Mouse (Mus musculus): ENCODE results near the gene Ccdc9. TPM values are rescaled to one million over a fixed set of nuclear protein-coding genes. Genes with fewer than 3 reads are reported as not detected.

Gene Ccdc9
- total and polyA plus RNA-seq, 3 experiments, result 32.0 to 81.0 (median 47.6) TPM

DNA sequence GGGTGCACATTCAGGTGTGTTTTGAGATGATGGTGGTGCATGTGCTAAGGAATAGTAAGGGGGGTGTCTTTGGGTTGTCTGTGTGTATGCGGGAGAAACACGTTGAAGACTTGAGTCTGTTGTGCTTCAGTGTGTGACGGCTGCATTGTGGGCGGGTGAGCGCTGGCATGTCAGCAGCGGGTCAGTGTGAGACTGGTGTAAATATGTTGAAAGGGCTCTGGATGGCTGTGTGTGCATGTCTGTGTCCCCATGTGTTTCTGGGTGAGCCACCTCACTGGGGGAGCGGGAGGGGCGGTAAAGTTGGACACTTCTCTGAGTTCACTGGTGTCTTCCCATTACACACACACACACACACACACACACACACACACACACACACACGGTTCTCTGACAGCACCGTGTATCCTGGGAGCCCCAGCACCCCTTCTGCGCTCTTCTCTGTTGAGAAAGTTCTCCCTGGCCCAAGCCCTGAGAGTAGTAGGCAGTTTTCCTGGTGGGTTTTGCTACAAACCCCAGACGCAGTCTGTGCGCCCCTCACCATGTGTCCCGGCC lies 24.9 kb upstream of the Ccdc9 start (continued):
- TF ChIP-seq TBP (conservative IDR thresholded peaks at IDR 0.05; ENCODE audit: low read depth, low read length), result no peak
- no peak for TF ChIP-seq KAT2A (IDR thresholded peaks at IDR 0.05; ENCODE audit: insufficient replicate concordance, low read length)
- TF ChIP-seq NELFE (IDR thresholded peaks at IDR 0.05; ENCODE audit: low read depth, low read length), result no peak

DNA sequence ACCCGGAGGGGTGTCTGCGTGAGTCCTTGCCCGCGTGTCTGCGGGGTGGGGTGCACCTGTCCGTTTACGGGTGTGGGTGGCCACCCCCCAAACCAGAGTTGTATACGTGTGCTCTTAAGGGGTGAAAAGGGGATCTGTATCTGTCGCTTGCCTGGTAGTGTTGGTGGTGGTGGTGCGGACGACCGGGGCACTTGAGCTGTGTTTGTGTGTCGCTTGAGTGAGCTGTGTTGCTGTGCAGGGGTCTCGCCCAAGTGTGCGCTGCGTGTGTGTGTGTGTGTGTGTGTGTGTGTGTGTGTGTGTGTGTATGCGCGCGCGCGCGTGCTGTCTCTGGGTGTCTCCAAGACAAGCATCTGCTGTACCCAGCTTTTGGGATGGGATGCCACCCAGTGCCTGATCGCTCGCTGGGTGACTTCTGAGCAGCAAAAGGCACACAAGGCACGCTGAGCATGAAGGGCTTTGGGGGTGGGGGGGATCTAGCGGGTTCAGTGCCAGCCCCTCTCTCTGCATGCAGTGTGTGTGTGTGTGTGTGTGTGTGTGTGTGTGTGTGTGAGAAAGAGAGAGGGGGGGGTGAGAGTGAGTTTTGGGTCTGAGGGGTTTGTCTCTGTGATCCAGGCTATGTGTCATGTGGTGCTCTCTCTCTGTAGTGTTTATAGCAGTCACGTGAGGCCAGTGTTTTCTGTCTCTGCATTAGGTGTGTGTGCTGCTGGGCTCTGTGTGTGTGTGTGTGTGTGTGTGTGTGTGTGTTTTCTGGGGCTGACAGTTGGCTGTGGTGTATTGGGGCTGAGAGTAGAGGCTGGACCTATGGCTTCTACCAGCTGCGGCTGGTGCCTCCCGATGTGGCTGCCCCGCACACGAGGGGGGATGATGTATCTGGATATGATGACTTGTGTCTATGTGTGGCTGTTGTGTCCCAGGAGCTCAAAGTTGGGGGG lies 24.2 kb upstream of the Ccdc9 start:
- Histone ChIP-seq H3K36me3 (replicated peaks in 1 of 2; ENCODE audit: control insufficient read depth in 1 of 2, insufficient read depth in 1 of 2, low read length in 1 of 2) (peaks cover 12 to 20% of the 10 kb centered on the region in 2 experiments), H3K79me2 (replicated peaks; ENCODE audit: control insufficient read depth, extremely low read depth, insufficient read depth, poor library complexity, severe bottlenecking) (peaks cover 37% of the 10 kb centered on the region), H3K4me1 (ENCODE audit: control insufficient read depth in 1 of 2, insufficient read depth in 2 of 2) (peaks cover 10 to 46% of the 10 kb centered on the region in 2 experiments), H3K9ac (ENCODE audit: insufficient read depth, low read depth) (peak overlapping the region; percentile 100), H3K4me3 (replicated peaks in 1 of 3; ENCODE audit: low read depth in 2 of 3, low read length in 2 of 3, poor library complexity in 1 of 3) (peak overlapping the region; percentile 98 to 100 (median 99)), H3K9me3 (replicated peaks; ENCODE audit: low read length) (no peaks in the 10 kb centered on the region), H3K4me2 (ENCODE audit: insufficient read depth, low read depth, poor library complexity, severe bottlenecking) (peak overlapping the region; percentile 65), H3K27ac (ENCODE audit: insufficient read depth, low read depth) (peak overlapping the region; percentile 96), H3K27me3 (replicated peaks) (no peaks in the 10 kb centered on the region)
- peak; percentile 54 for DNase-seq (ENCODE audit: extremely low read depth)
- in situ Hi-C loops (cut with MboI; ENCODE audit: low pct_ligation_motif_present, low pct_unique_long_range_greater_than_20kb, low sequenced_read_pairs) (no loop called here), dilution Hi-C loops (cut with MboI; ENCODE audit: extremely low pct_ligation_motif_present, extremely low pct_unique_long_range_greater_than_20kb, low sequenced_read_pairs) (no loop called here)
- TF ChIP-seq CHD2 (IDR thresholded peaks at IDR 0.05; ENCODE audit: low read length), result no peak
- 0 out of 2 replicates have a peak, but pooled peaks have one; percentile 10 for TF ChIP-seq MEF2A (IDR thresholded peaks at IDR 0.05; ENCODE audit: borderline replicate concordance, low read depth, low read length)
- no peak for TF ChIP-seq MAFK (IDR thresholded peaks at IDR 0.05; ENCODE audit: insufficient replicate concordance, low read length)
- no peak for TF ChIP-seq PAX5 (IDR thresholded peaks at IDR 0.05; ENCODE audit: low read length)
- 0 out of 2 replicates have a peak, but pooled peaks have one; percentile 31 for TF ChIP-seq ZMIZ1 (IDR thresholded peaks at IDR 0.05; ENCODE audit: low read depth, low read length)
- TF ChIP-seq RCOR1 (conservative IDR thresholded peaks at IDR 0.05; ENCODE audit: low read depth, low read length), result no peak
- TF ChIP-seq E2F4 (IDR thresholded peaks at IDR 0.05; ENCODE audit: insufficient replicate concordance, low read depth, low read length), result no peak
- peak; percentile 88 for TF ChIP-seq MAX (IDR thresholded peaks at IDR 0.05; ENCODE audit: low read length)
- peak; percentile 89; the same call in 1 of the 2 replicates for TF ChIP-seq SIN3A (IDR thresholded peaks at IDR 0.05; ENCODE audit: low read length)
- TF ChIP-seq KAT2A (IDR thresholded peaks at IDR 0.05; ENCODE audit: insufficient replicate concordance, low read length), result no peak
- peak; percentile 91 for TF ChIP-seq MXI1 (IDR thresholded peaks at IDR 0.05; ENCODE audit: low read depth, low read length)
- TF ChIP-seq SMC3 (IDR thresholded peaks at IDR 0.05; ENCODE audit: low read depth, low read length), result no peak
- TF ChIP-seq ZC3H11A (IDR thresholded peaks at IDR 0.05; ENCODE audit: low read depth, low read length), result no peak
- peak; percentile 80 for TF ChIP-seq MAZ (IDR thresholded peaks at IDR 0.05; ENCODE audit: low read depth, low read length)
- TF ChIP-seq TBP (conservative IDR thresholded peaks at IDR 0.05; ENCODE audit: low read depth, low read length), result no peak
- TF ChIP-seq NELFE (IDR thresholded peaks at IDR 0.05; ENCODE audit: low read depth, low read length), result no peak
- TF ChIP-seq GABPA (IDR thresholded peaks at IDR 0.05; ENCODE audit: insufficient replicate concordance, low read depth, low read length), result no peak
- TF ChIP-seq ETS1 (conservative IDR thresholded peaks at IDR 0.05; ENCODE audit: low read depth, low read length), result peak; percentile 36; the same call in 1 of the 2 replicates
- TF ChIP-seq HCFC1 (IDR thresholded peaks at IDR 0.05; ENCODE audit: low read depth, low read length), result no peak
- TF ChIP-seq BHLHE40 (IDR thresholded peaks at IDR 0.05; ENCODE audit: low read depth, low read length), result peak; percentile 94
- peak; percentile 21; the same call in 1 of the 2 replicates for TF ChIP-seq POLR2A (IDR thresholded peaks at IDR 0.05; ENCODE audit: low read depth, low read length)
- TF ChIP-seq USF2 (conservative IDR thresholded peaks at IDR 0.05; ENCODE audit: low read depth, low read length), result peak; percentile 70
- no peak for TF ChIP-seq UBTF (IDR thresholded peaks at IDR 0.05; ENCODE audit: low read depth, low read length)
- no peak for TF ChIP-seq ZKSCAN1 (IDR thresholded peaks at IDR 0.05; ENCODE audit: borderline replicate concordance, low read depth, low read length)
- TF ChIP-seq CTCF (conservative IDR thresholded peaks at IDR 0.05 in 1 of 2, IDR thresholded peaks at IDR 0.05 in 1 of 2; ENCODE audit: low read depth in 2 of 2, low read length in 2 of 2), result no peak
- TF ChIP-seq POLR2AphosphoS2 (IDR thresholded peaks at IDR 0.05; ENCODE audit: low read depth, low read length), result no peak
- no peak for TF ChIP-seq JUND (conservative IDR thresholded peaks at IDR 0.05; ENCODE audit: low read depth, low read length)
- TF ChIP-seq EP300 (IDR thresholded peaks at IDR 0.05; ENCODE audit: low read length), result no peak
- no peak for TF ChIP-seq IRF4 (IDR thresholded peaks at IDR 0.05; ENCODE audit: low read depth, low read length)
- TF ChIP-seq USF1 (IDR thresholded peaks at IDR 0.05; ENCODE audit: low read depth, low read length), result peak; percentile 77
- TF ChIP-seq MYC (IDR thresholded peaks at IDR 0.05; ENCODE audit: low read depth, low read length), result 0 out of 2 replicates have a peak, but pooled peaks have one; percentile 54
- TF ChIP-seq ZNF384 (IDR thresholded peaks at IDR 0.05; ENCODE audit: low read depth, low read length), result no peak
- TF ChIP-seq RAD21 (IDR thresholded peaks at IDR 0.05; ENCODE audit: low read depth, low read length), result no peak
- 0 out of 2 replicates have a peak, but pooled peaks have one; percentile 26 for TF ChIP-seq TCF12 (IDR thresholded peaks at IDR 0.05; ENCODE audit: low read depth, low read length)
